Mouse (Mus musculus) neutrophil, adult 5-6 weeks (primary cell): ENCODE measurements around the gene Plxdc2. TPM values are rescaled to one million over a fixed set of nuclear protein-coding genes. Genes with fewer than 3 reads are reported as not detected.

ENCODE experiments used
- ATAC-seq: fragments of 151-379, 151-347 bp; 2 replicates; pipeline ENCODE4 v1.8.0; 2017; ENCODE audit warnings: mild to moderate bottlenecking, moderate TSS enrichment; ENCODE audit not compliant: insufficient number of reproducible peaks, poor library complexity, low FRiP score, severe bottlenecking; ENCODE audit errors: extremely low read depth
- total RNA-seq: library from RNA; stranded (forward); fragments of 200-1000 nt; gene quantifications from 2 replicates; pipeline ENCODE4 v1.2.3, GENCODE M21; 2017

The Plxdc2 gene
- total RNA-seq, 1 experiment from 2014 or later: 0.81 TPM

- no peak for ATAC-seq
These were observed 178.5 kb downstream of the Plxdc2 start for GRCm38 (mm10) chr2:16534566-16534965.

GRCm38 (mm10) chr2:16541226-16541625, 185.1 kb downstream of the Plxdc2 start:
- no peak for ATAC-seq

GRCm38 (mm10) chr2:16545207-16545606, 189.1 kb downstream of the Plxdc2 start:
- ATAC-seq: no peak

GRCm38 (mm10) chr2:16559287-16559686, 203.2 kb downstream of the Plxdc2 start:
- no peak for ATAC-seq

GRCm38 (mm10) chr2:16568263-16568662, 212.2 kb downstream of the Plxdc2 start:
- no peak for ATAC-seq

GRCm38 (mm10) chr2:16571169-16571751, 215.2 kb downstream of the Plxdc2 start:
- no peak for ATAC-seq

- no peak for ATAC-seq
These were observed 220.5 kb downstream of the Plxdc2 start for GRCm38 (mm10) chr2:16576566-16576965.

GRCm38 (mm10) chr2:16578153-16578552, 222.0 kb downstream of the Plxdc2 start:
- no peak for ATAC-seq

GRCm38 (mm10) chr2:16588546-16588945, 232.4 kb downstream of the Plxdc2 start:
- ATAC-seq: no peak

- no peak for ATAC-seq
These were observed 239.3 kb downstream of the Plxdc2 start for GRCm38 (mm10) chr2:16595451-16595850.

- no peak for ATAC-seq
These were observed 242.1 kb downstream of the Plxdc2 start for GRCm38 (mm10) chr2:16598231-16598630.

GRCm38 (mm10) chr2:16604291-16604690, 248.2 kb downstream of the Plxdc2 start:
- no peak for ATAC-seq

GRCm38 (mm10) chr2:16607792-16608586, 251.9 kb downstream of the Plxdc2 start:
- ATAC-seq: no peak

GRCm38 (mm10) chr2:16642061-16642460, 286.0 kb downstream of the Plxdc2 start:
- no peak for ATAC-seq

GRCm38 (mm10) chr2:16651713-16652112, 295.6 kb downstream of the Plxdc2 start:
- ATAC-seq: no peak

GRCm38 (mm10) chr2:16664516-16664915, 308.4 kb downstream of the Plxdc2 start:
- ATAC-seq: no peak

- no peak for ATAC-seq
These were observed 312.3 kb downstream of the Plxdc2 start for GRCm38 (mm10) chr2:16668391-16668790.

- no peak for ATAC-seq
These were observed 326.8 kb downstream of the Plxdc2 start for GRCm38 (mm10) chr2:16682905-16683304.

GRCm38 (mm10) chr2:16683739-16684138, 327.6 kb downstream of the Plxdc2 start:
- ATAC-seq: no peak

- ATAC-seq: no peak
These were observed 328.4 kb downstream of the Plxdc2 start for GRCm38 (mm10) chr2:16684529-16684928.
